Mouse (Mus musculus) mesoderm, embryonic 11.5 days (tissue): Measurements from ENCODE around the gene Dhh.
A peak's percentile ranks its signal among the peaks of the same experiment; 100 is the strongest.

ENCODE experiments used
- DNase-seq: peaks from one replicate; pipeline ENCODE4 v3.0.0-alpha.2; 2012; ENCODE audit warnings: low read depth, low spot score

Dhh gene

DNA sequence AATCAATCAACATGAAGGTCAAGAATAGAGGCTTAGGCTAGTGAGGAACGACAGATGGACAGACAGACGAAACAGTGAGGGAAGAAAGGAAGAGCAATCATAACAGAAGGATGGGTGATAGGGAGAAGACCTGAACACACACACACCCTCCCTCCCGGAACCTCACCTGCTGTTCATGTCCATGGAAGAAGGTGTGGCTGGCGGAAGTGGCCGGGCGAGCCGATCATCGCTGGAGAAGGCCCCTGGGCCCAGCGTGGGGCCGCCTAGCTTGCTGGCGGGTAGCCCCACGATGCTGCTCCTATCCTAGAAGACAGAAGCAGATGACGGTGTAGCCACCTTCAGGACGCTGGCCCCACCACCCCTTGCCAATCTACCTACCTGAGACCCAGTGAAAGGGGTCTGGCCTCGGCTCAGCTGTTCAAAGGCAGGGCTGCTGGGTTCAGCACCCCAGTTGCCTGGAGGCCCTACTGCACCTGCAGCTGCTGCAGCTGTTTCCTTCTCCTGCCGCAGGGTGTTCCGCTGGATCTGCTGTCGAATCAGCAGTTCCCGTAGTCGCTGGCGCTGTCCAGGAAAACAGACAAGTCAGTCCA is 47.0 kb downstream of the Dhh start:
- DNase-seq: no peak

DNA sequence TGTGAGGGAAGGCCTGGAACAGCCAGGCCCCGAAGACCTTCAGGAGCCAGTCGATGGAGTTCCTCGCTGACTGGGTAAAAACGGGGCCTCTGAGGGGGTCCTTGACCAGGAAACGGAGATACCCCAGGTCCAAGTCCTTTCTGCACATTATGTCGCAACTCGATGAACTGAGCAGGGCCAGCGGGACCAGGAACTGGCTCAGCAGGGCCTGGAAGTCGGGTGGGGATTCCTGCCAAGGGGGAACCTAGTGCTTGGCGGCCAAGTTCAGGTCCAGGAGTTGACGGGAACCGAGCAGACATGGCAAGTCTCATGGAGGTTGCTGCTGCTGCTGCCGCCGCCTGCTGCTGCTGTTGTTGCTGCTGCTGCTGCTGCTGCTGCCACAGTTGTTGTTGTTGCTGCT is 47.7 kb downstream of the Dhh start:
- DNase-seq: no peak

DNA sequence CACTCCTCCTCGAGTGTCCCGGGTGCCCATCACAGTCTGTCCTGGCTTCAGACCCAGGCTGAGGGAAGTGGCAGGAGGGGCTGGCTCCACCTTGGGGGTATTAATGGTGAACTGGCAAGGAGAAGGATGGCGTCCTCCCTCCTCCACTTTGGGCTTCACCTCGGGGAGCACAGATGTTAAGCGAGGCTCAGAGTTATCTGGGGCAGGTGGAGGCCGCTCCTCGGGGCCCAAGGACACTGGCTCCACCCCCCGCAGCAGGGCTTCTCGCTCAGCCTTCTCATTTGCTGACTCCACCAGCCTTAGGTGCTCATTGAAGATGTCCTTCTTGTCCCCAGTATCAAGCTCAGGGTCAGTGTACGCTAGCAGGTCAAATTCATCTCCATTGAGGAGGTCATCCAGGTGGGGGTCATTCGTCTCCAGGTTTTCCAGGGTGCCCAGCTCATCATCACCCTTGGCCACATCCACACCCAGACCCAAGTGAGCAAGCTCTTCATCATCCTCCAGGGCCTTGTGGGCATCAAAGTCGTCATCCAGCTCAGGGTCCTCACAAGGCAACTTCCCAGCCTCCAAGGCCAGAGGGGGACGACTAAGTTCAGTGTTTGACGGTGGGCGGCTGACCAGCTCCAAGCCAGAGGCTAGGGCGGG is 48.3 kb downstream of the Dhh start:
- DNase-seq: no peak

DNA sequence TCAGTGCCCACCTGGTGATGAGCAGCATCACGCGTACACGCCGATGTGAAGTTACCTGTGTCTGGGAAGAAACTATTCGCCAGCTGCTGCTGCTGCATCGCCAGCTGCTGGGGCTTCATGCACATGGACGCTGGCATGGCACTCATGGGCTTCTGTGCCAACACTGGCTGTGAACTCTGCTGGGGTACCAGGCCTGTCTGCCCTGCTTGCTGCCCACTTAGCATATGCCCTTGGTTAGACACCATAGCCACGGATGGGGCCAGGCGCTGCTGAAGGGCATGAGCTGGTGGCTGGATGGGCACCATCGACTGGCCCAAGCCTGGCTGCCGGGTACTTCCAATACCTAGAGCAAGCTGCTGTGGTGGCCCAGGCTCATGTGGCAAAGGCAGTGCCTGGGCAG is 49.2 kb downstream of the Dhh start:
- no peak for DNase-seq

DNA sequence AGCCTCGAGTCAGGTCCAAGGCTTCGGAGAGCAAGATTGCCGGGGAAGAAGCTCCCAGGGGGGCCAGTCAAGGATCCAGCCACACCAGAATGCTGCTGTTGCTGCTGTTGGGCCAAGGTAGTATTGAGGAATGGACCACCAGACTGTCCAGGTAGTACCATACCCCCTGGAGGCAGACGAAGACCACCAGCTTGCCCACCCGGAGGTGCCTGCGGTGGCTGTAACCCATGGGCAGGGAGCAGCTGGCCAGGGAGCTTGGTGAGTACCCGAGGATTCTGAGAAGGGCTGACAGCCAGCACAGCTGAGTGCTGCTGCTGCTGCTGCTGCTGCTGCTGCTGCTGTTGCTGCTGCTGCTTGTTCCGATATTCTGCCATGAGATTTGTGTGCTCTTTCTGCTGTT is 52.2 kb downstream of the Dhh start:
- no peak for DNase-seq

DNA sequence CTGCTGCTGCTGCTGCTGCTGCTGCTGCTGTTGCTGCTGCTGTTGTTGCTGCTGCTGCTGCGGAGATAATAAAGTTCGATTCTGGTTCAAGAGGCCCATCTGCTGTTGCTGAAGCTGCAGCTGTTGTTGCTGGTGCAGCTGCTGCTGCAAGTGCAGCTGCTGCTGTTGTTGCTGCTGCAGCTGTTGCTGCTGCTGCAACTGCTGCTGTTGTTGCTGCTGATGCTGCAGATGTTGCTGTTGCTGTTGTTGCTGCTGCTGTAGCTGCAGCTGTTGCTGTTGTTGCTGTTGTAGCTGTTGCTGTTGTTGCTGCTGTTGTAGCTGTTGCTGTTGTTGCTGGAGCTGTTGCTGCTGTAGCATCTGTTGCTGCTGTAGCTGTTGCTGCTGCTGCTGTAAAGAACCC is 53.2 kb downstream of the Dhh start:
- no peak for DNase-seq

DNA sequence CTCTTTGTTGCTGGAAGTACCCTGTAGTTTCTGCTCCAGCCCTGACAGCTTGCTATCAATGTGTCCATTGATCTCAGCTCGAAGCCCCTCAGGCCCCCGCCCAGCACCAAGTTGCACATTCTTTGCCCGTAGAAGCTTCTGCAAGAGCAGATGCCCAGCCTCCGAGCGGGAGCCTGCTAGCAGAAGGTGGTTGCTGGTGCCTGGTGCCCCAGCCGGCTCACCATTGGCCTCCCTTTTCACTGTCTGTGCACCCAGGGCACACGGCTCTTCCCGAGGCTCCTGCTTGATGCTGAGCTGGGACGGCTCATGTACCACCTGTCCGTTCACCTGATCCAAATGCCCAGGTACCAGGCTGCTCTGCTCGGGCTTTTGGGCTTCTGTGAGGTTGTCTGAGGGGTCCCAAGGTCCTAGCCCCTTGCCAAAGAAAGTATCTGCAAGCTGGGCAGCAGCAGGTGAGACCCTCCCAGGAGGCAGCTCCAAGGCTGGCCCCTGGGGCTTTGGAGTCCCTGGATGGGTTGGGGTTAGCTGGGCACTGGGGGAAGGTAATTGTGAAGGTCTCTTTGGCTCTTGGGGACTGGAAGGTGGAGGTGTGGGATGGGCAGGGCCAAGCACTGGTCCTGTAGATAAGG is 54.6 kb downstream of the Dhh start:
- DNase-seq: peak; percentile 9
